Mouse (Mus musculus) heart, embryonic 11.5 days (tissue): ENCODE measurements around the gene Pan3. TPM values are rescaled to one million over a fixed set of nuclear protein-coding genes. Genes with fewer than 3 reads are reported as not detected.

Source experiments
- ATAC-seq: fragments of 200-750 bp; cut with Nextera tagmentation; replicated peaks from 2 replicates; pipeline ENCODE4 v1.8.0; 2017; ENCODE audit warnings: moderate library complexity; ENCODE audit not compliant: insufficient number of reproducible peaks, low FRiP score, low TSS enrichment
- H3K27ac ChIP-seq: fragments of 300-500 bp; sonication (generic); 2 replicates; pipeline ENCODE4 v1.5.1; 2014; ENCODE audit warnings: mild to moderate bottlenecking, low read depth, low read length
- H3K27me3 ChIP-seq: fragments of 300-500 bp; sonication (generic); 2 replicates; pipeline ENCODE4 v1.6.1; 2014; ENCODE audit warnings: mild to moderate bottlenecking, low read length, mixed read lengths; ENCODE audit not compliant: control insufficient read depth, insufficient read depth
- H3K36me3 ChIP-seq: fragments of 300-500 bp; sonication (generic); 2 replicates; pipeline ENCODE4 v1.6.1; 2014; ENCODE audit warnings: mild to moderate bottlenecking, low read length, moderate library complexity, mixed read lengths; ENCODE audit not compliant: control insufficient read depth, insufficient read depth
- H3K4me1 ChIP-seq: fragments of 300-500 bp; sonication (generic); 2 replicates; pipeline ENCODE4 v1.6.1; 2014; ENCODE audit warnings: low read length; ENCODE audit not compliant: control insufficient read depth, insufficient read depth
- H3K4me2 ChIP-seq: fragments of 300-500 bp; sonication (generic); 2 replicates; pipeline ENCODE4 v1.6.1; 2014; ENCODE audit warnings: mild to moderate bottlenecking, moderate library complexity
- H3K4me3 ChIP-seq: fragments of 300-500 bp; sonication (generic); 2 replicates; pipeline ENCODE4 v1.5.1; 2014; ENCODE audit warnings: low read depth, low read length
- H3K9ac ChIP-seq: fragments of 300-500 bp; sonication (generic); 2 replicates; pipeline ENCODE4 v1.6.1; 2014; ENCODE audit warnings: mild to moderate bottlenecking, low read depth, low read length, moderate library complexity
- H3K9me3 ChIP-seq: fragments of 300-500 bp; sonication (generic); replicated peaks from 2 replicates; pipeline ENCODE4 v1.6.1; 2016; ENCODE audit warnings: low read length; ENCODE audit not compliant: control insufficient read depth
- WGBS: fragments of 180-500 bp; shearing (Covaris S2); extraction: QIAGEN DNeasy Blood & Tissue Kit; methylation state at CpG from one replicate; pipeline ENCODE4 v1.1.7; 2014; ENCODE audit not compliant: insufficient replicate concordance; 5-methylcytosine and 5-hydroxymethylcytosine counted together
- polyA plus RNA-seq: library from polyadenylated mRNA; unstranded; fragments of >200 nt; fragmentation: Nextera tagmentation; extraction: Ambion mirVana; gene quantifications from 2 replicates; pipeline ENCODE4 v1.2.1, GENCODE M21; 2014

Gene Pan3
- polyA plus RNA-seq, 1 experiment from 2014 or later, result 54.9 TPM

DNA sequence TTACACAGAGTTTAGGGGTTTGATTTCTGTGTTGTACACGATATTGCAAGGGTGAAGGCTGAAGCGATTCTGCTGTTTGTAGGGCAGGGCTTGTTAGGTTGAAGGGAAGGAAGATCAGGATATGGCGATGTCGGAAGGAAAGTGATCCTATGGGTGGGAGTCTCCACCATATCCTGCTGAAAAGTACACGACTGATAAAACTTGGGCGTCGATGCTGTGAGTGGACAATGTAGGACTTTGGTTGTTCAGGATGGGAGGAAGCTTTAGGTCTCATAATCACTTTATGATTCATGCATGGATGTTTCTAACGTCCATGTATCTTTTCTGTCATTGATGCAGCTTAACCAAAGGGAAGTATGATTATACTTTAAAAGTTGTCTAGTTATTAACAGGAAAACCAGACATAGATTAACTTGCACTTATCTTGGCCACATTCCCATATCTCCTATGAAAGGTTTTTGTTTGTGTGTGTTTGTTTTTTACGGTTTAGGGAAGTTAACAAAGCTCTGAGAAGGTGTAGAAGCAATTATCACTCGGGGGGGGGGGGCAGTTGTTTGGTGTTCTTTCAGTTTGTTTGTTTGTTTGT is 64.9 kb downstream of the Pan3 start:
- Histone ChIP-seq H3K9ac (no peak overlapping the region), H3K4me1 (peaks cover 14% of the 10 kb centered on the region), H3K9me3 (no peaks in the 10 kb centered on the region), H3K27ac (no peak overlapping the region), H3K4me3 (no peak overlapping the region), H3K27me3 (no peaks in the 10 kb centered on the region), H3K4me2 (no peak overlapping the region), H3K36me3 (no peaks in the 10 kb centered on the region)
- WGBS, result 62% methylated on average over 10 of the region's 10 CpGs
- ATAC-seq, result no peak

DNA sequence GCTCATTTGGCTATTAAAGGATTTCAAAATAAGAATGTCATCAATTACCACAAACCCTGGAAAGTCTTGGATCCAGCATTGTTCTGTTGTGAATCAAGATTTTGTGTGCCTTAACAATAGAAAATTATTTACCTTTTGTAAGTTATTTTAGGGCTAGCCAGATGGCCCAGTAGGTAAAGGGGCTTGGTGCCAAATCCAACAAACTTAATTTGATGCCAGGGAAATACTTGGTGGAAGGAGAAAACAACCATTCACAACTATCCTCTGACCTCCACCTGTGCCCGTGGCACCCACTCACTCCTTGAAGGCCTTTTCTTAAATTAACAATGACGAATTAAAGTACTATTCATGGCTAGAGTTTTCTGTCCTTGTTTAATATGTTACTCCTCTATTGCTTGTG is 66.0 kb downstream of the Pan3 start:
- H3K4me1 ChIP-seq, result peaks cover 14% of the 10 kb centered on the region
- 81% methylated on average over 2 of the region's 2 CpGs for WGBS
- no peak for ATAC-seq

DNA sequence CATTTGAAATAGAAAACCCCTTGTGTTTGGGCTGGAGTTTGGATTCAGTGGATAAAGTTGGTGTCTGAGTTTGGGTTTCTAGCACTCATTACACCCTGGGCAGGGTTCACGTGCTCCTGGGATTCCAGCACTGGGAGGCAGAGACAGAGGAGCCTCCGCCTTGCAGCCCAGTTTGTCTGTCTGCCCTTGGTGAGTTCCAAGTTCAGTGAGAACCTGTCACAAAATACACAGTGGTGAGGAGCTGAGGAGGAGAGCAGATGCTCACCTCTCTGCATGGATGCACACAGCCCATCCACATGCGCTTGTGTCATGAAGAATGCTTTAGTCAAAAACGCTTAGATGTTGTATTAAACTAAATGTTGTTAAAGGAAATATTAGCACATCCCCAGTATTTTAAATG is 67.0 kb downstream of the Pan3 start:
- Histone ChIP-seq H3K9ac (no peak overlapping the region), H3K9me3 (no peaks in the 10 kb centered on the region), H3K27ac (no peak overlapping the region), H3K36me3 (no peaks in the 10 kb centered on the region), H3K27me3 (no peaks in the 10 kb centered on the region), H3K4me2 (no peak overlapping the region), H3K4me3 (no peak overlapping the region), H3K4me1 (peaks cover 14% of the 10 kb centered on the region)
- ATAC-seq, result no peak
- WGBS, result 83% methylated on average over 4 of the region's 4 CpGs

More for the DNA sequence above, 66.0 kb downstream of the Pan3 start:
- Histone ChIP-seq H3K4me3 (no peak overlapping the region), H3K4me2 (no peak overlapping the region), H3K9me3 (no peaks in the 10 kb centered on the region), H3K9ac (no peak overlapping the region), H3K27ac (no peak overlapping the region), H3K36me3 (no peaks in the 10 kb centered on the region), H3K27me3 (no peaks in the 10 kb centered on the region)

DNA sequence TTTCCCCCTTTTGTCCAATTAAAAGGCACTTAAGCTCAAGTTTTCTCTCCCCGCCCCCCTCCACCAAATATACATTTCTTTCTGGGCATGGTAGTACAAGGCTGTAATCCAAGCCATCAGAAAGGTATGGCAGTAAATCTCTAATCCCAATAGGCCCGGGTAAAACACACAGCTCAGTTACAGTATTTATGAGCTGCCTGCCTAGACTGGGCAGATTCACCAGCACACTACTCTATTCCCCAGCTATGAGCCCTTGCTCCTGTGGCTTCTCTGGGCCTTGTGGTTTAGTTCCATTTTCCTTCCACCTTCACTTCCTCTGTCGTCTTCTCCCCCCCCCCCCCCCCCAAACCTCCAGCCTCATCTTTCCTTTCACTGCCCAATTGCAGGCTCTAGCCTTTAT is 67.8 kb downstream of the Pan3 start:
- no peak for ATAC-seq
- no peak overlapping the region for H3K4me3 ChIP-seq
- no peaks in the 10 kb centered on the region for H3K9me3 ChIP-seq
- H3K4me1 ChIP-seq, result peaks cover 11% of the 10 kb centered on the region
- no peaks in the 10 kb centered on the region for H3K27me3 ChIP-seq
- 58% methylated on average over 3 of the region's 3 CpGs for WGBS
- no peak overlapping the region for H3K9ac ChIP-seq
- no peak overlapping the region for H3K27ac ChIP-seq
- no peak overlapping the region for H3K4me2 ChIP-seq
- no peaks in the 10 kb centered on the region for H3K36me3 ChIP-seq

DNA sequence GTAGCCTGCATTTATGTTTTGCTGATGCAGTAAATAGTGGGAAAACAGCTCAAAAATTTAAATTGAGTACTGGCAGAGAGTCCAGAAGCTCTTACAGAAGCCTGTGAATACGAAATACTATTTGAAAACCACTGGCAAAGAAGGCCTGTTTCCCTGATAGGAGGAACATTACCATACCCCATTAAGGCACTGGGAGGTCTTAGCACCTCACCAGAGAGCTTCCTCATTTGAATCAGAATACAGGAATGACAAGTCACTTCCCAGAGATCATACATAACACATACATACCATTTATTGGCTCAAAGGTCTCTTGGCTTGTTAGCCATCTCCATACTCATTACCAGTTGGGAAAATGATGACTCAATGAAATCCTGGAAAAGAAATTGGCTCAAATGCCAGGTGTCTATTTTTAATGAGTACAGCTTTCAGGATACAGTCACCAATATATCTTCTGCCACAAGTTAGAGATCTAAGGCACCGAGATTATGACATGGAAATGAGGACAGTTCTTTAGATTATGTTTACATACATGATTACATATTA is 71.6 kb downstream of the Pan3 start:
- no peak overlapping the region for H3K4me2 ChIP-seq
- H3K9me3 ChIP-seq, result no peaks in the 10 kb centered on the region
- ATAC-seq, result no peak
- 92% methylated on average over 2 of the region's 2 CpGs for WGBS
- H3K9ac ChIP-seq, result no peak overlapping the region
- no peaks in the 10 kb centered on the region for H3K4me1 ChIP-seq
- H3K27me3 ChIP-seq, result no peaks in the 10 kb centered on the region
- H3K36me3 ChIP-seq, result no peaks in the 10 kb centered on the region
- no peak overlapping the region for H3K4me3 ChIP-seq
- no peak overlapping the region for H3K27ac ChIP-seq

DNA sequence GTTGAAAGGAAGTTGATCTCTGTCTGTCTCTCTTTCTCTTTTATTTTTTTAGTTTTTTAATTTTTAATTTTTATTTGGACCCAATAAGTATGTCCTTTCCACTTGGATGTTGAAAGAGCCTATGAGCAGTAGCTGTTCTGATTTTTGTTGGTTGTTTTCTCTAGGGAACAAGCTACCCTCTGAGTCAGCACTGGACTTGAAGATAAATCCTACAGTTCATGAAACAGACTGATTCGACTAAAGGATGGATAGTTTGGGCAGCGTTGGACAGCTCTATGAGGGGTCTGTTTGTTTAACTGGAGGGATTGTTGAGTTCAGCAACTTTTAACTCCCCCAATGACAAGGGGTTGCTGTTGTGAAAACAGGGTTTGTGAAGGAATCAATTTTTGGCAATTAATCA is 73.0 kb downstream of the Pan3 start:
- H3K4me2 ChIP-seq, result no peak overlapping the region
- no peaks in the 10 kb centered on the region for H3K27me3 ChIP-seq
- H3K36me3 ChIP-seq, result no peaks in the 10 kb centered on the region
- H3K9ac ChIP-seq, result no peak overlapping the region
- no peak for ATAC-seq
- no peak overlapping the region for H3K27ac ChIP-seq
- 0 out of 2 replicates have a peak, but pooled peaks cover under 1% of the 10 kb centered on the region for H3K4me1 ChIP-seq
- no peaks in the 10 kb centered on the region for H3K9me3 ChIP-seq
- H3K4me3 ChIP-seq, result no peak overlapping the region
- 66% methylated on average over 2 of the region's 2 CpGs for WGBS

DNA sequence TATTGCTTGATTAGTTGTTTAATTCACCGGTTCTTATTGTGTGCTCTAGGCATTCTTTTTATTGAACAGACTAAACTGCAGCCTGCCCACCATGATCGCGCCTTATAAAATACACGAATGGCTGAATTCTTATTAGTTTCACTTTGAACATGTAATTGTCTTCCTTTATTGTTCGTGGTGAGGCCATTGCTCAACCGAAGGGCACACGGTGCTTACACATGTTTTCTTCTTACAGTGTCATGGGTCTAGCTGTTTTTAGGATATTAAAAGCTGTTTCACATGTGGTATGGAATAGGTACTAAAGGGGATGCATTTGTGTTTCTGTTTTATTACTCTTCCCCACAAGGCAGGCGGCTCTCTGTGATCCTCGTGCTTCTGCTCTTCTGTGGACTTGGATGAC is 81.4 kb downstream of the Pan3 start:
- 95% methylated on average over 9 of the region's 9 CpGs for WGBS
- no peak overlapping the region for H3K4me2 ChIP-seq
- ATAC-seq, result no peak

DNA sequence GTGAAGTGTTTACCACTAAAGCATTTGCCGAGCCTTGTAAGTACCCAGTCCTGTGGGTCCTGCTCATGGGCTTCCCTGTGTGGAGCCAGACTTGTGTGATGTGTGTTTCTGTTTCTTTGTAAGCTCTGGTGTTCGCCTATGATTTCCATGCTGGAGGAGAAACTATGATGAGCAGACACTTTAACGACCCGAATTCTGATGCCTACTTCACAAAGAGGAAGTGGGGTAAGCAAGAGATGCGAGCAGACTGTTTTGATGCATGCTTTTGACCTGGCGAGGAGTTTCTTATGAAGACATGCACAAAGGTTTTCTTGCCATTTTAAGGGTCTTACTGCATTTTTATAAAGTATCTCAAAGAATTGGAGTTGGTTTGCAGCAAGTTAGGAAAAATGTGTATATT is 97.0 kb downstream of the Pan3 start:
- Histone ChIP-seq H3K36me3 (peaks cover 14% of the 10 kb centered on the region; the same call in 1 of the 2 replicates), H3K4me3 (no peak overlapping the region), H3K4me2 (no peak overlapping the region), H3K9me3 (no peaks in the 10 kb centered on the region), H3K27ac (no peak overlapping the region), H3K27me3 (no peaks in the 10 kb centered on the region), H3K4me1 (no peaks in the 10 kb centered on the region), H3K9ac (no peak overlapping the region)
- ATAC-seq, result no peak
- WGBS, result 90% methylated on average over 6 of the region's 6 CpGs

More for the DNA sequence above, 81.4 kb downstream of the Pan3 start:
- Histone ChIP-seq H3K4me3 (no peak overlapping the region), H3K27ac (no peak overlapping the region), H3K9me3 (no peaks in the 10 kb centered on the region), H3K4me1 (0 out of 2 replicates have a peak, but pooled peaks cover 3% of the 10 kb centered on the region), H3K9ac (no peak overlapping the region), H3K36me3 (0 out of 2 replicates have a peak, but pooled peaks cover 4% of the 10 kb centered on the region), H3K27me3 (no peaks in the 10 kb centered on the region)

DNA sequence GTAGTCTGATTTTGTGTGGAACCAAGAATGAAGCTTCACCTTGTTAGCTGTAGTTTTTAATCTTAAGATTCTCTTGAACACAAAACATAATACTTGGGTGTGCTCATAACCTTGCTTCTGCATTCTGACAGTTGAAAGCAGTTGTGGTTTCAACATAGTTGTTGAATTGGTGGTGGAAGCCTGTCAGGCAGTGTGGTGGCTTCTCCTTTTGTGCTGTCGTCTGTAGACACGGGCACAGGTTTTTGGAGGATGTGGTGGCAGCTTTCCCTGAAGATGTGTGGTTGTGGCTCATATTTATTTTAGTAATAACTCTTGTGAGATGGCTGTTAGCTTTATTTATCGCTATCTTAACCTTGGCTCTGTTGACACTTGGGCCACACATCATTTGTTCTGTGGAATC is 97.8 kb downstream of the Pan3 start:
- no peaks in the 10 kb centered on the region for H3K4me1 ChIP-seq
- no peak for ATAC-seq
- peaks cover 12% of the 10 kb centered on the region; the same call in 1 of the 2 replicates for H3K36me3 ChIP-seq
- 88% methylated on average over 3 of the region's 3 CpGs for WGBS
- H3K27ac ChIP-seq, result no peak overlapping the region
- H3K27me3 ChIP-seq, result no peaks in the 10 kb centered on the region
- no peak overlapping the region for H3K4me3 ChIP-seq
- H3K9me3 ChIP-seq, result no peaks in the 10 kb centered on the region
- H3K4me2 ChIP-seq, result no peak overlapping the region
- no peak overlapping the region for H3K9ac ChIP-seq
